Mouse (Mus musculus): ENCODE results near the gene Slco2b1. TPM values are rescaled to one million over a fixed set of nuclear protein-coding genes. Genes with fewer than 3 reads are reported as not detected.
A peak's percentile ranks its signal among the peaks of the same experiment; 100 is the strongest.

Gene Slco2b1
- polyA plus RNA-seq, 1 experiment from 2014 or later, result 2.8 TPM

DNA sequence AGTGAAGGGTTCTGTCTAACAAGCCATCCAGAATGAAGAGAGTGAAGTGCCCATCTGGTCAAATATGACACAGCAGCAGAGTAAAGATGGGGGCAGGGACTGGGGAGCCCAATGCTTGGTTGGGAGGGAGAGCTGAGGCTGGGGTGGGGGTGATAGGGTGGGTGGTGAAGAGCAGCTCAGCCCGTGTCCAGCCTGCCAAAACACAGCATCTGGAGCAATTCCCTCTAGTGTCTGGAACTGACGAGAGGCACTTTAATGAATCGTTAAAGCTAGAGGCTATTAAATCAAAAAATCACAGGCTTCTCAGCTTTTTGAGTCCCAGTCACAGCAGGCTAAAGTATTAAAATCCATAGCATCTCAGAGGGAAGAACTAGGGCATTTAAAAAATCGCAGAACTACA is 61.6 kb downstream of the Slco2b1 start:
- DNase-seq (ENCODE audit: low spot score), result no peak
- H3K9me3 ChIP-seq (ENCODE audit: control insufficient read depth, low read length), result no peaks in the 10 kb centered on the region
- WGBS, result 65% methylated on average over 4 of the region's 4 CpGs

DNA sequence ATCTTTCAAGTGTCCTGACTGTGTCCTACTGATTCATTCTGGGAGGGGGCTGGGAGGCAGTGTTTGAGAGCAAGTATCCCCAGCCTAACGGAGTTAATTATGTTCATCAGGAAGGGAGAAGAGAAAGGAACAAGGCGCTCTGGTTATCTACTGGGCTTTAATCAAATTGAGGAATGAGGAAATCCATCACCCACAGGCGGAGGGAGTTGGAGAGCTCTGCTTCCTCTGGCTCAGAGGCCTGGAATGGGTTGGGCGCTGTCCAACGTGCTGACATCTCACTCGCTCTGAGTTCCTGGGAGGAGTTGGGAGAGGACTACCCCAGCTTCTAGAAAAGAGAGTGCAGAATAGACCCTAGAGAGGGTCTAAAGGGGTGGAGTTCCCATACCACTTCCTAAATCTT is 62.5 kb downstream of the Slco2b1 start:
- ATAC-seq (ENCODE audit: insufficient read depth, low FRiP score, low TSS enrichment) (no peak), DNase-seq (ENCODE audit: low spot score) (peak; percentile 60)
- no peaks in the 10 kb centered on the region for H3K9me3 ChIP-seq (ENCODE audit: control insufficient read depth, low read length)
- no peak overlapping the region for H3K27ac ChIP-seq (ENCODE audit: low read depth, low read length)
- H3K4me1 ChIP-seq (ENCODE audit: control insufficient read depth, insufficient read depth, low read length), result no peaks in the 10 kb centered on the region
- H3K9ac ChIP-seq (ENCODE audit: low read length), result no peak overlapping the region
- no peaks in the 10 kb centered on the region for H3K36me3 ChIP-seq (ENCODE audit: control insufficient read depth, insufficient read depth, low read length)
- 5% methylated on average over 6 of the region's 6 CpGs for WGBS
- no peak overlapping the region for H3K4me2 ChIP-seq (ENCODE audit: low read depth)
- H3K27me3 ChIP-seq (ENCODE audit: control insufficient read depth, insufficient read depth, low read length), result no peaks in the 10 kb centered on the region
- no peak overlapping the region for H3K4me3 ChIP-seq (ENCODE audit: low read depth, low read length)

More for the DNA sequence above, 61.6 kb downstream of the Slco2b1 start:
- Histone ChIP-seq H3K9ac (ENCODE audit: low read length) (no peak overlapping the region), H3K4me1 (ENCODE audit: control insufficient read depth, insufficient read depth, low read length) (no peaks in the 10 kb centered on the region), H3K27ac (ENCODE audit: low read depth, low read length) (no peak overlapping the region), H3K4me2 (ENCODE audit: low read depth) (no peak overlapping the region), H3K27me3 (ENCODE audit: control insufficient read depth, insufficient read depth, low read length) (no peaks in the 10 kb centered on the region), H3K4me3 (ENCODE audit: low read depth, low read length) (no peak overlapping the region), H3K36me3 (ENCODE audit: control insufficient read depth, insufficient read depth, low read length) (no peaks in the 10 kb centered on the region)
- ATAC-seq (ENCODE audit: insufficient read depth, low FRiP score, low TSS enrichment), result no peak

GRCm38 (mm10) chr7:99644701-99645100 is 66.4 kb downstream of the Slco2b1 start:
- Histone ChIP-seq H3K4me3 (ENCODE audit: low read depth, low read length) (no peak overlapping the region), H3K4me2 (ENCODE audit: low read depth) (no peak overlapping the region), H3K4me1 (ENCODE audit: control insufficient read depth, insufficient read depth, low read length) (no peaks in the 10 kb centered on the region), H3K27ac (ENCODE audit: low read depth, low read length) (no peak overlapping the region), H3K36me3 (ENCODE audit: control insufficient read depth, insufficient read depth, low read length) (no peaks in the 10 kb centered on the region), H3K27me3 (ENCODE audit: control insufficient read depth, insufficient read depth, low read length) (no peaks in the 10 kb centered on the region), H3K9me3 (ENCODE audit: control insufficient read depth, low read length) (no peaks in the 10 kb centered on the region), H3K9ac (ENCODE audit: low read length) (no peak overlapping the region)
- ATAC-seq (ENCODE audit: insufficient read depth, low FRiP score, low TSS enrichment) (no peak), DNase-seq (ENCODE audit: low spot score) (no peak)
- 84% methylated on average over 7 of the region's 7 CpGs for WGBS

DNA sequence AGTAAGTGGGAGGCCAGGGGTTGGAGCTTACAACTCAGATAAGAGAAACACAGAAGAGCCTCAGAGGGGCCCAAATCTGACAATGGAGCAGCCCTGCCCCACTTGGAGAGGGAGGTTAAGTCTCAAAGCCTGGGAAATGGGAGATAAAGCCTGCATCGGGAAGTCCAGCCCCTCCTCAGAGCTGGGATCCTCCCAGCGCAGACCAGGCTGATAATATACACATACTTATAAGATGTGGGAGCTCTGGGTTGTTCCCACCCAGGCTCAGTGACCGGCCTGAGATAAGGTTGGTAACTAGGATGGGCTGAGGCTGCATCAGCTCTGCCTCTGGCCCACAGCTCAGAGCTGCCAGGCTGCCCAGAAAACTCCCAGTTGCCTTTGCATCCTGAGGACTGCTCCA is 69.1 kb downstream of the Slco2b1 start:
- 73% methylated on average over 3 of the region's 3 CpGs for WGBS
- no peaks in the 10 kb centered on the region for H3K9me3 ChIP-seq (ENCODE audit: control insufficient read depth, low read length)
- no peak overlapping the region for H3K27ac ChIP-seq (ENCODE audit: low read depth, low read length)
- no peak overlapping the region for H3K9ac ChIP-seq (ENCODE audit: low read length)
- no peak overlapping the region for H3K4me2 ChIP-seq (ENCODE audit: low read depth)
- H3K4me3 ChIP-seq (ENCODE audit: low read depth, low read length), result no peak overlapping the region
- DNase-seq (ENCODE audit: low spot score), result no peak
- no peak for ATAC-seq (ENCODE audit: insufficient read depth, low FRiP score, low TSS enrichment)
- no peaks in the 10 kb centered on the region for H3K27me3 ChIP-seq (ENCODE audit: control insufficient read depth, insufficient read depth, low read length)
- H3K4me1 ChIP-seq (ENCODE audit: control insufficient read depth, insufficient read depth, low read length), result no peaks in the 10 kb centered on the region
- no peaks in the 10 kb centered on the region for H3K36me3 ChIP-seq (ENCODE audit: control insufficient read depth, insufficient read depth, low read length)

- no peak for DNase-seq (ENCODE audit: low spot score)
- H3K4me3 ChIP-seq (ENCODE audit: low read depth, low read length), result no peak overlapping the region
- H3K36me3 ChIP-seq (ENCODE audit: control insufficient read depth, insufficient read depth, low read length), result no peaks in the 10 kb centered on the region
- ATAC-seq (ENCODE audit: insufficient read depth, low FRiP score, low TSS enrichment), result no peak
- no peaks in the 10 kb centered on the region for H3K27me3 ChIP-seq (ENCODE audit: control insufficient read depth, insufficient read depth, low read length)
- H3K9me3 ChIP-seq (ENCODE audit: control insufficient read depth, low read length), result no peaks in the 10 kb centered on the region
- 65% methylated on average over 4 of the region's 4 CpGs for WGBS
- no peak overlapping the region for H3K27ac ChIP-seq (ENCODE audit: low read depth, low read length)
- no peak overlapping the region for H3K9ac ChIP-seq (ENCODE audit: low read length)
- no peak overlapping the region for H3K4me2 ChIP-seq (ENCODE audit: low read depth)
- no peaks in the 10 kb centered on the region for H3K4me1 ChIP-seq (ENCODE audit: control insufficient read depth, insufficient read depth, low read length)
Measured at GRCm38 (mm10) chr7:99641245-99641644, 69.9 kb downstream of the Slco2b1 start.

GRCm38 (mm10) chr7:99633966-99634665 is 77.0 kb downstream of the Slco2b1 start:
- no peak for DNase-seq (ENCODE audit: low spot score)
- Histone ChIP-seq H3K4me2 (ENCODE audit: low read depth) (no peak overlapping the region), H3K4me1 (ENCODE audit: control insufficient read depth, insufficient read depth, low read length) (no peaks in the 10 kb centered on the region), H3K4me3 (ENCODE audit: low read depth, low read length) (no peak overlapping the region), H3K27me3 (ENCODE audit: control insufficient read depth, insufficient read depth, low read length) (no peaks in the 10 kb centered on the region), H3K27ac (ENCODE audit: low read depth, low read length) (no peak overlapping the region), H3K9me3 (ENCODE audit: control insufficient read depth, low read length) (no peaks in the 10 kb centered on the region), H3K36me3 (ENCODE audit: control insufficient read depth, insufficient read depth, low read length) (no peaks in the 10 kb centered on the region), H3K9ac (ENCODE audit: low read length) (no peak overlapping the region)
- WGBS, result 73% methylated on average over 8 of the region's 8 CpGs
- no peak for ATAC-seq (ENCODE audit: insufficient read depth, low FRiP score, low TSS enrichment)

DNA sequence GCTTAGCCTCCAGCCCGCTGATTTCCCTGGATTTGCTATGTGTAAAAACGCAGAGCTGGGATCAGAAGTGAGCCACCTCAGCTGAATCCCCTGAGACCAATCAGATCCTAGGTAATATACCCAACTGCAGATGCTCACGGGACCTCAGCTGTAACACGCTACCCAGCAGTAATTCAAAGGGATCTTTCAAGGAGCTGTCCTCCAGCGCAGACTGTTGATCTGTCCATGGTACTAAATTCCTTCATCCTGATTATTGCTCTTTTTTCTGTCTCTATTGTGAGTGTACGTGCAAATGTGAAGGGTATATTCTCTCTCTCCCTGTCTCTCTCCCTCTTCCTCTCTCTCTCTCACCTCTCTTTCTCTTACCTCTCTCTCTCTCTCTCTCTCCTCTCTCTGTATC is 78.9 kb downstream of the Slco2b1 start:
- Histone ChIP-seq H3K36me3 (ENCODE audit: control insufficient read depth, insufficient read depth, low read length) (no peaks in the 10 kb centered on the region), H3K27me3 (ENCODE audit: control insufficient read depth, insufficient read depth, low read length) (peaks cover 13% of the 10 kb centered on the region), H3K4me1 (ENCODE audit: control insufficient read depth, insufficient read depth, low read length) (no peaks in the 10 kb centered on the region), H3K4me2 (ENCODE audit: low read depth) (no peak overlapping the region), H3K9me3 (ENCODE audit: control insufficient read depth, low read length) (no peaks in the 10 kb centered on the region), H3K4me3 (ENCODE audit: low read depth, low read length) (no peak overlapping the region), H3K27ac (ENCODE audit: low read depth, low read length) (no peak overlapping the region), H3K9ac (ENCODE audit: low read length) (no peak overlapping the region)
- 17% methylated on average over 6 of the region's 6 CpGs for WGBS
- no peak for ATAC-seq (ENCODE audit: insufficient read depth, low FRiP score, low TSS enrichment)
- DNase-seq (ENCODE audit: low spot score), result no peak

- peak overlapping the region; percentile 83 for H3K4me2 ChIP-seq (ENCODE audit: low read depth)
Measured at GRCm38 (mm10) chr7:99627366-99627765, 83.8 kb downstream of the Slco2b1 start.

More at GRCm38 (mm10) chr7:99627366-99627765, 83.8 kb downstream of the Slco2b1 start:
- DNase-seq (ENCODE audit: low spot score) (no peak), ATAC-seq (ENCODE audit: insufficient read depth, low FRiP score, low TSS enrichment) (no peak)
- H3K27ac ChIP-seq (ENCODE audit: low read depth, low read length), result no peak overlapping the region
- 2% methylated on average over 7 of the region's 7 CpGs for WGBS
- H3K9ac ChIP-seq (ENCODE audit: low read length), result no peak overlapping the region
- no peaks in the 10 kb centered on the region for H3K9me3 ChIP-seq (ENCODE audit: control insufficient read depth, low read length)
- no peak overlapping the region for H3K4me3 ChIP-seq (ENCODE audit: low read depth, low read length)
- peaks cover 45% of the 10 kb centered on the region for H3K27me3 ChIP-seq (ENCODE audit: control insufficient read depth, insufficient read depth, low read length)
- no peaks in the 10 kb centered on the region for H3K36me3 ChIP-seq (ENCODE audit: control insufficient read depth, insufficient read depth, low read length)
- peaks cover 19% of the 10 kb centered on the region for H3K4me1 ChIP-seq (ENCODE audit: control insufficient read depth, insufficient read depth, low read length)

All from neural tube, embryonic 11.5 days (tissue).